In the genomic region with DNA sequence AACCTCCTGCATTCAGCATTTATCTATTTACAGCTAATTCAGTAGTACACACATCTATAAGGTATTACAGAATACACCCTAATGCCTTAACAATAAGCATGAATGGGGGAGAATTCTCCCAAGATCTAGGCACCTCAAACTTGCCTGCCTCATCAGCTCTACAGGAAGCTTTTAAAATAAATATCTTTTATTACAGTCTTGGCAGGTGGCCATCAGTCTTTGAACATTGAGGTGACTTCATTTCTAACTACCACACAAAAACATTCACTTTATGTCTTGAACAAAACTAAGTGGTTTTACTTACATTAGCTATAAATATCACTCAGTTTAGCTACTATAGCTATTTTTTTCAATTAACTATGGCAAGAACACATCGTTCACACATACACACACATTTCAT, we compare ENCODE assay signal across 17 mouse cellular contexts.
"Had no signal": no experiment of that assay in that cellular context is flagged by ENCODE, and none has a peak within 500 bp of the region (broad histone marks: within the 10 kb centered on the region; RNA-seq: fewer than 3 reads in every experiment).

No protein-coding gene starts in this region.

- H3K4me2 ChIP-seq: kidney, embryonic 15.5 days; limb, embryonic 13.5 days; liver, embryonic 13.5 days; lung, embryonic 15.5 days; midbrain, embryonic 12.5 days; neural tube, embryonic 13.5 days had no signal

- H3K27ac ChIP-seq: kidney, embryonic 15.5 days; limb, embryonic 13.5 days; liver, embryonic 13.5 days; lung, embryonic 15.5 days; macrophage; midbrain, embryonic 12.5 days; neural tube, embryonic 13.5 days had no signal

- H3K9me3 ChIP-seq: kidney, embryonic 15.5 days; limb, embryonic 13.5 days; liver, embryonic 13.5 days; lung, embryonic 15.5 days; midbrain, embryonic 12.5 days; neural tube, embryonic 13.5 days had no signal

- H3K9ac ChIP-seq: kidney, embryonic 15.5 days; limb, embryonic 13.5 days; liver, embryonic 13.5 days; lung, embryonic 15.5 days; midbrain, embryonic 12.5 days; neural tube, embryonic 13.5 days had no signal

- ATAC-seq: midbrain, embryonic 16.5 days had no signal

- DNase-seq: kidney, adult 11 months; kidney, adult 8-10 months; kidney, postnatal 10 days; kidney, postnatal 36 days; left cerebral cortex, postnatal 4 days; liver, embryonic 13.5 days; lung, postnatal 10 days; thymus, adult 18-20 months; thymus, postnatal 36 days had no signal

- H3K36me3 ChIP-seq: kidney, embryonic 15.5 days; limb, embryonic 13.5 days; liver, embryonic 13.5 days; lung, embryonic 15.5 days; midbrain, embryonic 12.5 days; neural tube, embryonic 13.5 days had no signal

- H3K4me1 ChIP-seq: kidney, embryonic 15.5 days; limb, embryonic 13.5 days; liver, embryonic 13.5 days; lung, embryonic 15.5 days; midbrain, embryonic 12.5 days; neural tube, embryonic 13.5 days had no signal

- H3K4me3 ChIP-seq: kidney, embryonic 15.5 days; limb, embryonic 13.5 days; liver, embryonic 13.5 days; lung, embryonic 15.5 days; midbrain, embryonic 12.5 days; myocyte; neural tube, embryonic 13.5 days had no signal

- H3K27me3 ChIP-seq: kidney, embryonic 15.5 days; limb, embryonic 13.5 days; liver, embryonic 13.5 days; lung, embryonic 15.5 days; midbrain, embryonic 12.5 days; neural tube, embryonic 13.5 days had no signal
